Mouse (Mus musculus): ENCODE measurements around the gene Akap13.

DNA sequence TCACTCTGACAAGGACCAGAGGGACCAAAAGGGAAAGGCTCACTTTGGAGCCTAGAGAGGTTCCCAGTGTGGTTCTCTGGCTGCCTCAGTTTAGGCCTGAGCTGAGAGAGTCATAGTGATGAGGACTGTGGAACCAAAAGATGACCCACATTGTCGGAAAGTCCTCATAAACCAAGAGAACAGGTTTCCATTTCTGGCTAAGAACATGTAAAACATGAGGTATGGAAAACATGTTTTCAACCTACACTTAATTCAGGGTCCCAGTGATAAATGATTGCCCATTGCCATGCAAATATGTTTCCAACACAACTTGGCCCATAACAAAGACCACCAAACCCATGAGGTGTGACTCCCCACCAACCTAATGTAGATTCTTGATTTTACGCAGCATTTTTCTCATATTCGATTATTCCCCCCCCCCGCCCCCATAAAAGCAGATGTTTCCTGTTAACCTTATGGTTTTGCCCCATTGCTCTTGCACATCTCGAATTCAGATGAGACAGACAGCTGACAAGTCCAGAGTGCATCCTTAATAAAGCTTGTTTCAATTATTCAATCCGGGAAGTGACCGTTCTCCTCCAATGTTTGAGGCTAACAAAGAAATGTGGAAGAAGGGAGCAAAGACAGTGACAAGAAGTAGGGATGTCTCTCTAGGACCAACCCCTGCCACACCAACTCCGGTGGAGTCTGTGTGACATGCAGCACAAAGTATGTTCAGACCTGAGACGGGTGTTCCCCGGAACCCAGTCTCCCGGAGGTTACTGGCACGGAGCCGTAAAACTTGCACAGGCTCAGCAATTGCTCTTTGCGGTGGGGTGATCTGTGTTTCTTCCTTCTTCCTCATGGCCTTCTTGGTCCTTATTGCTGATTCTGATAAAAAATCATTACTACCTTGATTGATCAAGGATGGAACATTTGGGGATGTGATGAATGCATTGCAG lies 330.3 kb downstream of the Akap13 start:
- TF ChIP-seq CTCF (conservative IDR thresholded peaks at IDR 0.05; ENCODE audit: insufficient read depth, insufficient read length, low read depth, low read length) (no peak), POLR2A (IDR thresholded peaks at IDR 0.05; ENCODE audit: low read depth, low read length) (no peak)
